Mouse (Mus musculus): ENCODE measurements at regions not wholly inside any gene's neighbourhood (a gene's known extent, or its start where the extent isn't known, plus 50 kb on each side); places are given as distances from the start of the nearest gene placed in this dataset.

GRCm38 (mm10) chr4:142638733-142639339, 399.6 kb upstream of the Kazn start:
- no peaks in the 10 kb centered on the region for H3K36me3 ChIP-seq
- H3K4me3 ChIP-seq (replicated peaks) = no peak overlapping the region
- no peak for ATAC-seq (ENCODE audit: insufficient number of reproducible peaks, insufficient read depth, low FRiP score, low TSS enrichment, low read depth)
- no peaks in the 10 kb centered on the region for H3K27me3 ChIP-seq
- WGBS = 42% methylated on average over 13 of the region's 13 CpGs
- H3K27ac ChIP-seq = no peak overlapping the region
- no peaks in the 10 kb centered on the region for H3K4me1 ChIP-seq (replicated peaks)
- no peak overlapping the region for H3K9ac ChIP-seq (replicated peaks)
- no peak overlapping the region for H3K4me2 ChIP-seq
- H3K9me3 ChIP-seq = no peaks in the 10 kb centered on the region

GRCm38 (mm10) chr4:142638057-142638456, 398.9 kb upstream of the Kazn start:
- H3K4me3 ChIP-seq (replicated peaks) = no peak overlapping the region
- no peak overlapping the region for H3K9ac ChIP-seq (replicated peaks)
- H3K36me3 ChIP-seq = no peaks in the 10 kb centered on the region
- H3K9me3 ChIP-seq = no peaks in the 10 kb centered on the region
- H3K27ac ChIP-seq = no peak overlapping the region
- H3K4me2 ChIP-seq = no peak overlapping the region
- H3K27me3 ChIP-seq = no peaks in the 10 kb centered on the region
- 83% methylated on average over 4 of the region's 4 CpGs for WGBS
- ATAC-seq (ENCODE audit: insufficient number of reproducible peaks, insufficient read depth, low FRiP score, low TSS enrichment, low read depth) = no peak
- no peaks in the 10 kb centered on the region; the same call in 1 of the 2 replicates for H3K4me1 ChIP-seq (replicated peaks)

GRCm38 (mm10) chr4:142634398-142634797, 395.2 kb upstream of the Kazn start:
- Histone ChIP-seq H3K4me2 (no peak overlapping the region), H3K9ac (replicated peaks) (no peak overlapping the region), H3K27ac (no peak overlapping the region), H3K27me3 (no peaks in the 10 kb centered on the region), H3K4me3 (replicated peaks) (no peak overlapping the region), H3K36me3 (no peaks in the 10 kb centered on the region), H3K4me1 (replicated peaks) (no peaks in the 10 kb centered on the region; the same call in 1 of the 2 replicates), H3K9me3 (no peaks in the 10 kb centered on the region)
- ATAC-seq (ENCODE audit: insufficient number of reproducible peaks, insufficient read depth, low FRiP score, low TSS enrichment, low read depth) = no peak
- WGBS = 70% methylated on average over 8 of the region's 8 CpGs

GRCm38 (mm10) chr4:142633667-142634350, 394.6 kb upstream of the Kazn start:
- ATAC-seq (ENCODE audit: insufficient number of reproducible peaks, insufficient read depth, low FRiP score, low TSS enrichment, low read depth) = no peak
- 66% methylated on average over 13 of the region's 13 CpGs for WGBS
- no peaks in the 10 kb centered on the region; the same call in 1 of the 2 replicates for H3K4me1 ChIP-seq (replicated peaks)

DNA sequence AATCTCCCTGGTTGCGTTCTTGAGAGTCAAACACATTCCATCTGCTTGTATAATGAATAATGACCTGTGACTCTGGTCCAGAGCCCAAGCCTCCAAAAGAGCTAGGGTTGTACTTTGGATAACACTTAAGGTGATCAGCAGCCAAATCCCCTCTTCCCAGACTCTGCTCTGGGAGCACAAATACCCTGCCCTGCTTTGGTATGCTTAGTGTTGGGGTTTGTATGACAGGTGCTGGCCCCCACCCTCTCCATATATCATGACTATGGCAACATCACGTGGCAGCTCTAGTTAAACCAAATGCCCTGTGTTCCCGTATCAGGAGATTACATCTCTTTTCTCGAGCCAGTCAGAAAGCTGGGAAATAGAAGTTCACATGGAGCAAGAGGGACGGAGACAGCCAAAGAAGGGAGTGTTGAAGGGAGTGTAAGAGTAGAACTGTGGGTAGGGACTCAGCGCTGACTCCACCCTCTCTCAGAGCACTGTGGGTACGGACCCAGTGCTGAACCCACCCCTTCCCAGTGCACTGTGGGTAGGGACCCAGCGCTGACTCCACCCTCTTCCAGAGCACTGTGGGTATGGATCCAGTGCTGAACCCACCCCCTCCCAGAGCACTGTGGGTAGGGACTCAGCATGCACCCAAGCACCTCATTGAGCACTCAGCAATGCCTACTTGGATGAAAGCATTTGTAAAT, 387.4 kb upstream of the Kazn start:
- Histone ChIP-seq H3K9ac (replicated peaks) (no peak overlapping the region), H3K9me3 (no peaks in the 10 kb centered on the region), H3K36me3 (no peaks in the 10 kb centered on the region), H3K4me1 (replicated peaks) (peaks cover 11% of the 10 kb centered on the region), H3K27me3 (no peaks in the 10 kb centered on the region), H3K4me3 (replicated peaks) (no peak overlapping the region), H3K27ac (no peak overlapping the region), H3K4me2 (no peak overlapping the region)
- 70% methylated on average over 8 of the region's 8 CpGs for WGBS
- no peak; the same call in 1 of the 2 replicates for ATAC-seq (ENCODE audit: insufficient number of reproducible peaks, insufficient read depth, low FRiP score, low TSS enrichment, low read depth)

More at GRCm38 (mm10) chr4:142633667-142634350, 394.6 kb upstream of the Kazn start:
- Histone ChIP-seq H3K27me3 (no peaks in the 10 kb centered on the region), H3K36me3 (no peaks in the 10 kb centered on the region), H3K4me3 (replicated peaks) (no peak overlapping the region), H3K4me2 (no peak overlapping the region), H3K9ac (replicated peaks) (no peak overlapping the region), H3K27ac (no peak overlapping the region; the same call in 1 of the 2 replicates), H3K9me3 (no peaks in the 10 kb centered on the region)

DNA sequence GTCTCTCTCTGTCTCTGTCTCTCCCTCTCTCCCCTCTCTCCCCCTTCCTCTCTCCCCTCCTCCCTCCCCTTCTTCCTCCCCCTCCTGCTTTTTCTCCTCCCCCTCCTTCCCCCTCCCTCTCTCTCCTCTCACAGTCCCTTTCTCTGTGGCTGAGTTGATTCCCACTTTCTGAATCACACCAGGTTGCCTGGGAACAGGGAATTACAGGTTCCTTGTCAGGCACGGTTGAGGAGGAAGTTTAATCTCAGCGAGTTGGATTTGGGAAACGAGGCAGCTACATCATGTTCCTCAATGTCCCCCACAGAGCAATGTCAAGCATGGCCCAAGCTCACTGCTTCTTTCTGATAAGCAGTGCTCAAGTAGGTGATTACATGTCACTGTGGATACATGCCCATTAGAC, 386.3 kb upstream of the Kazn start:
- Histone ChIP-seq H3K27me3 (no peaks in the 10 kb centered on the region), H3K9ac (replicated peaks) (no peak overlapping the region), H3K4me3 (replicated peaks) (no peak overlapping the region), H3K27ac (no peak overlapping the region), H3K4me1 (replicated peaks) (peaks cover 11% of the 10 kb centered on the region), H3K36me3 (no peaks in the 10 kb centered on the region), H3K9me3 (no peaks in the 10 kb centered on the region), H3K4me2 (no peak overlapping the region)
- WGBS = 57% methylated on average over 3 of the region's 3 CpGs
- ATAC-seq (ENCODE audit: insufficient number of reproducible peaks, insufficient read depth, low FRiP score, low TSS enrichment, low read depth) = no peak

GRCm38 (mm10) chr4:142622151-142622861, 383.1 kb upstream of the Kazn start:
- peaks cover 16% of the 10 kb centered on the region for H3K4me1 ChIP-seq (replicated peaks)
- 25% methylated on average over 17 of the region's 17 CpGs for WGBS
- no peak for ATAC-seq (ENCODE audit: insufficient number of reproducible peaks, insufficient read depth, low FRiP score, low TSS enrichment, low read depth)
- H3K27ac ChIP-seq = 0 out of 2 replicates have a peak overlapping the region, but pooled peaks have one; percentile 53
- no peaks in the 10 kb centered on the region for H3K27me3 ChIP-seq
- H3K9me3 ChIP-seq = no peaks in the 10 kb centered on the region
- H3K9ac ChIP-seq (replicated peaks) = 0 out of 2 replicates have a peak overlapping the region, but pooled peaks have one; percentile 12
- H3K4me2 ChIP-seq = peak overlapping the region; percentile 24
- no peaks in the 10 kb centered on the region for H3K36me3 ChIP-seq
- H3K4me3 ChIP-seq (replicated peaks) = no peak overlapping the region

DNA sequence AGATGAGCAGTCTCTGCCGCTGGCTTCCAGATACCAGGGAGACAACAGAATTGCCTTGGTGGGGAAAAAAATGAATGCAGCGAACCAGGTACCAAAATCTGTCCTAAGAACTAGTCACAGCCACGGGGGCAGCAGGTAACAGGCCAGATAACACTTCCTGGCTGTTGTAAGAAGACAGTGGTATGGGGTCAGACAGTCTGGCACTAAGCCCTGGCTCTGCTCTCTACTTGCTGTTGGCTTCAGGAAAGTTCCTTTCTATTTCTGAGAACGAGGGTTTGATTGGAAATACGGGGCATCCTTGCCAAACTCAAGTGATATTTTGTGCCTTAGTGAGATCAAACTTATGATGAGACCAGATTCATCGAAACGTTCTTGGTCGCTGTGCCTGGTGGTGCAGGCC, 380.2 kb upstream of the Kazn start:
- ATAC-seq (ENCODE audit: insufficient number of reproducible peaks, insufficient read depth, low FRiP score, low TSS enrichment, low read depth) = no peak
- H3K4me3 ChIP-seq (replicated peaks) = no peak overlapping the region
- no peaks in the 10 kb centered on the region for H3K36me3 ChIP-seq

GRCm38 (mm10) chr4:142618770-142619169, 379.6 kb upstream of the Kazn start:
- no peak for ATAC-seq (ENCODE audit: insufficient number of reproducible peaks, insufficient read depth, low FRiP score, low TSS enrichment, low read depth)
- no peaks in the 10 kb centered on the region for H3K9me3 ChIP-seq
- no peak overlapping the region for H3K4me3 ChIP-seq (replicated peaks)
- no peak overlapping the region for H3K27ac ChIP-seq
- WGBS = 37% methylated on average over 4 of the region's 4 CpGs
- H3K4me1 ChIP-seq (replicated peaks) = peaks cover 16% of the 10 kb centered on the region
- H3K4me2 ChIP-seq = no peak overlapping the region
- H3K36me3 ChIP-seq = no peaks in the 10 kb centered on the region
- H3K27me3 ChIP-seq = no peaks in the 10 kb centered on the region
- no peak overlapping the region for H3K9ac ChIP-seq (replicated peaks)

More for the DNA sequence above, 380.2 kb upstream of the Kazn start:
- Histone ChIP-seq H3K4me2 (no peak overlapping the region), H3K4me1 (replicated peaks) (peaks cover 16% of the 10 kb centered on the region), H3K27me3 (no peaks in the 10 kb centered on the region), H3K9ac (replicated peaks) (no peak overlapping the region), H3K9me3 (no peaks in the 10 kb centered on the region), H3K27ac (no peak overlapping the region)
- 83% methylated on average over 8 of the region's 8 CpGs for WGBS

DNA sequence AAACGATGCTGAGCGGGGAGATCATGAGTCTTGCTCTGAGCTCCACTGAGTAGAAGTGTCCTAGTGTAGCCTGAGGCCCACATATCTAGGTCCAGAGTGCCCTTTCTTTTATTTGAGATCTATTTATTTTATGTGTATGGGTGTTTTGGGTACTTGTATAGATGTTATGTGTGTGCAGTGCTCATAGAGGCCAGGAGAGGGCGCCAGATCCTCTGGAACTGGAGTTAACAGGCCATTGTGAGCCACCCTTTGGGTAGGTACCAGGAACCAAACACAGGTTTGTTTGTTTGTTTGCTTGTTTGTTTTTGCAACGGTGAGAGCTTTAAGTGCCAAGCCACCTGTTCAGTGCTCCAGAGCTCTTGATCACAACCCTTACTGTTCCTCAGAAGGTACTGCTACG, 378.5 kb upstream of the Kazn start:
- 69% methylated on average over 5 of the region's 5 CpGs for WGBS

GRCm38 (mm10) chr4:142616901-142617300, 377.7 kb upstream of the Kazn start:
- no peak overlapping the region for H3K9ac ChIP-seq (replicated peaks)
- no peaks in the 10 kb centered on the region for H3K9me3 ChIP-seq
- H3K27ac ChIP-seq = no peak overlapping the region
- no peak overlapping the region for H3K4me3 ChIP-seq (replicated peaks)
- H3K4me1 ChIP-seq (replicated peaks) = peaks cover 6% of the 10 kb centered on the region
- H3K4me2 ChIP-seq = no peak overlapping the region
- 79% methylated on average over 7 of the region's 7 CpGs for WGBS
- no peaks in the 10 kb centered on the region for H3K36me3 ChIP-seq
- no peak for ATAC-seq (ENCODE audit: insufficient number of reproducible peaks, insufficient read depth, low FRiP score, low TSS enrichment, low read depth)
- no peaks in the 10 kb centered on the region for H3K27me3 ChIP-seq

More for the DNA sequence above, 378.5 kb upstream of the Kazn start:
- ATAC-seq (ENCODE audit: insufficient number of reproducible peaks, insufficient read depth, low FRiP score, low TSS enrichment, low read depth) = no peak
- no peak overlapping the region for H3K9ac ChIP-seq (replicated peaks)
- H3K36me3 ChIP-seq = no peaks in the 10 kb centered on the region
- no peaks in the 10 kb centered on the region for H3K27me3 ChIP-seq
- H3K9me3 ChIP-seq = no peaks in the 10 kb centered on the region
- H3K4me2 ChIP-seq = no peak overlapping the region
- H3K4me3 ChIP-seq (replicated peaks) = no peak overlapping the region
- no peak overlapping the region for H3K27ac ChIP-seq
- peaks cover 13% of the 10 kb centered on the region for H3K4me1 ChIP-seq (replicated peaks)

Data from limb, embryonic 12.5 days (tissue).